Mouse (Mus musculus) heart, embryonic 12.5 days (tissue): ENCODE data around the gene Pdgfa. TPM values are rescaled to one million over a fixed set of nuclear protein-coding genes. Genes with fewer than 3 reads are reported as not detected.
A peak's percentile ranks its signal among the peaks of the same experiment; 100 is the strongest.

Experiments
- ATAC-seq: fragments of 200-750 bp; cut with Nextera tagmentation; 2 replicates; pipeline ENCODE4 v1.8.0; 2017; ENCODE audit warnings: moderate TSS enrichment, moderate library complexity; ENCODE audit not compliant: insufficient number of reproducible peaks, low FRiP score
- H3K27ac ChIP-seq: fragments of 300-500 bp; sonication (generic); 2 replicates; pipeline ENCODE4 v1.5.1; 2016; ENCODE audit warnings: mild to moderate bottlenecking, moderate library complexity; ENCODE audit not compliant: poor library complexity, severe bottlenecking
- H3K27me3 ChIP-seq: fragments of 300-500 bp; sonication (generic); replicated peaks from 2 replicates; pipeline ENCODE4 v1.6.1; 2016; ENCODE audit warnings: mild to moderate bottlenecking, moderate library complexity
- H3K36me3 ChIP-seq: fragments of 300-500 bp; sonication (generic); 2 replicates; pipeline ENCODE4 v1.6.1; 2016; ENCODE audit warnings: mild to moderate bottlenecking, moderate library complexity
- H3K4me1 ChIP-seq: fragments of 300-500 bp; sonication (generic); replicated peaks from 2 replicates; pipeline ENCODE4 v1.6.1; 2016; ENCODE audit warnings: mild to moderate bottlenecking
- H3K4me2 ChIP-seq: fragments of 300-500 bp; sonication (generic); 2 replicates; pipeline ENCODE4 v1.6.1; 2016; ENCODE audit warnings: mild to moderate bottlenecking, moderate library complexity
- H3K4me3 ChIP-seq: fragments of 300-500 bp; sonication (generic); 2 replicates; pipeline ENCODE4 v1.5.1; 2016; ENCODE audit warnings: mild to moderate bottlenecking
- H3K9ac ChIP-seq: fragments of 300-500 bp; sonication (generic); 2 replicates; pipeline ENCODE4 v1.6.1; 2016; ENCODE audit warnings: mild to moderate bottlenecking, moderate library complexity
- H3K9me3 ChIP-seq: fragments of 300-500 bp; sonication (generic); replicated peaks from 2 replicates; pipeline ENCODE4 v1.6.1; 2016; ENCODE audit warnings: mild to moderate bottlenecking, moderate library complexity
- WGBS: fragments of 180-500 bp; shearing (Covaris S2); methylation state at CpG from one replicate; pipeline ENCODE4 v1.1.7; 2016; 5-methylcytosine and 5-hydroxymethylcytosine counted together
- polyA plus RNA-seq: library from polyadenylated mRNA; unstranded; fragments of >200 nt; fragmentation: Nextera tagmentation; extraction: Ambion mirVana; gene quantifications from 2 replicates; pipeline ENCODE4 v1.2.1, GENCODE M21; 2016

Gene Pdgfa
- polyA plus RNA-seq: 34.4 and 37.4 TPM in 2 replicates

DNA sequence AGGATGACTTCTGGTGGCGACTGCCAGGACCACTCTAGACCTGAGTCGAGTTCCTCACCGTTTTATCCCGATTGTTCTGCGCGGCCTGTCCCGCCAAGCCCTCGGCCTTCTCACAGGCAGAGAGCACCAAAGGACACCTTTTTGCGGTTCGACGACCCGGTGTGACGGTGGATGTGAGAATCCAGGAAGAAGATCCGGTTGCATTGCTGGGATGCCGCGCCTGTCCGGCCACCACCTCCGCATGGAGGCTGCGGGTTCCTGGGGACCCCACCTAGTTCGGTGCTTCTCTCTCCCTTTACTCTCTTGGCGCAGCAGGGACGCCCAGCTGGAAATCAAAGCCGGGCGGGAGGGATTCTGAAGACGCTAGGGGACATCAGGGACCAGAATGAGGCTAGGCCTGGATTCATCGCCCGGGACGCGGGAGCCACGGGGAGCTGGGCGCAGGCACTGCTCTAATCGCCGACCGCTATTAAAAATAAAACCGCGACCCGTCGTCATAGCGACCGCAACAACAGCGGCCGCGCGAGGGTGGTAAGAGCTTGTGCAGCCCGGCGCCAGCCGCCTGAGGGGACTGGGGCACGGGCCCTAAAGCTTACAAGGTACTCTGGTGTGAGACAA, at the start of gene Pdgfa:
Gene Pdgfa (minus strand): TSS at position 200 of the 618 bp plus-strand sequence.
- peaks cover 52% of the 10 kb centered on the region for H3K4me1 ChIP-seq
- peak within 1 kb of the TSS; percentile 69 for H3K4me3 ChIP-seq
- H3K27ac ChIP-seq: peak within 1 kb of the TSS; percentile 96
- H3K9me3 ChIP-seq: peaks cover 12% of the 10 kb centered on the region
- peak; percentile 33; the same call in 1 of the 2 replicates for ATAC-seq
- H3K9ac ChIP-seq: peak within 1 kb of the TSS; percentile 94
- no peaks in the 10 kb centered on the region for H3K36me3 ChIP-seq
- peaks cover 37% of the 10 kb centered on the region for H3K27me3 ChIP-seq
- WGBS: 2% methylated on average over 48 of the region's 48 CpGs
- H3K4me2 ChIP-seq: peak within 1 kb of the TSS; percentile 84

DNA sequence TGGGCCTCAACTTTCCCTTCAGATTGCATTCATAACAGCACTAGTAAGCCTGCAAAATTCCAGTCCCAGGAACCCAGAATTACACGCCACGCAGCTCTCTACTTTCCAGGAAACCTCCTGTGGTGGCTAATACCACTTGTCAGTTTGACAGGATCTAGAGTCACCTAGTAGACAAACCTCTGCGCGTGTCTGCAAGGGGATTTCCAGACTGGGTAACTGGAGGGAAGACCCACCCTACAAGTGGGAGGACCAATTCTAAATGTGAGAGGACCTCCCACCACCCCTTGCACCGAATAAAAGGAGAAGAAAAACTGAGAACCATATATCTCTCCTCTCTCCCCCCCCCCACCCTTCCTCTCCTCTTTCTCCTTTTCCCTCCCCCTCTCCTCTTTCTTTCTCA, 49.5 kb upstream of the Pdgfa start:
- H3K9ac ChIP-seq: no peak overlapping the region
- H3K4me3 ChIP-seq: no peak overlapping the region
- no peaks in the 10 kb centered on the region for H3K36me3 ChIP-seq
- no peak overlapping the region for H3K27ac ChIP-seq
- WGBS: 69% methylated on average over 5 of the region's 5 CpGs
- no peaks in the 10 kb centered on the region for H3K9me3 ChIP-seq
- no peak overlapping the region for H3K4me2 ChIP-seq
- ATAC-seq: no peak
- no peaks in the 10 kb centered on the region for H3K27me3 ChIP-seq
- H3K4me1 ChIP-seq: peaks cover 22% of the 10 kb centered on the region

DNA sequence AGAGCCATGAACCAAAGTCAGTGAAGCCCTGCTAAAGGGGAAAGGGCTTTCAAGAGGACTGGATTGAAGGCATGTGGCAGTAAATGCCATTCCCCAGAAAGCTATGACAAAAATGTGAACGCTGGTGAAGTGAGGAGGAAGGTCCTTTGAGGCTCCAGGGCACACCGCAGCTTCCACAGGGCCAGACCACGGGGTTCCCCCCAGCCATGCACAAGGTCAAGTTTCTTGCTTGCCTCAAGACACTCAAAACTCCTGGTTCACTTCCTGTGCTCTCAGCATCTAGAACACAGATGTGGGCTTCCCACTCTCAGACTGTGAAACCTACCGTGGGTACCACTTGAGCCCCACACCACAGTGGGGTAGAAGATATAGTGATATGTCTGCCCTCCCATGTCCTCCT, 46.4 kb upstream of the Pdgfa start:
- H3K27ac ChIP-seq: no peak overlapping the region
- no peak for ATAC-seq
- WGBS: 40% methylated on average over 4 of the region's 4 CpGs

DNA sequence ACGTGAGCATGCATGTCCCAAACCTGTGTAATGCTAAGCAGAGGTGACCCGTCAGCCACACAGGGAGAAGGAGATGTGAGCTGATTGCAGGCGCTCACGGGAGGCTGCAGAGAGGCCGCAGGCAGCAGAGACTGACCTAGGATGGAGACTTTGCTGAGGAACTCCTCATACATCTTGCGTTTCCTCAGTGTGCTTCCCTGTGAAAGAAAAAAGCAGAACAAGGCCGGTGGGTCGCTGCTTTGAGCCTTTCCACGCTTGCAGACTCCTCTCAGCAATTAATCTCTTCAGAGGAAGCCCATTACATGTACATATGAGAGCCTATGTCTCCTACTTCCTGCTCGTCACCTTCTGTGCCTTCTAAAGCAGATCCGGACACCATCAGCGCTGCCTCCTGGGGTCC, 45.1 kb upstream of the Pdgfa start:
- ATAC-seq: no peak
- Histone ChIP-seq H3K4me3 (no peak overlapping the region), H3K4me2 (no peak overlapping the region), H3K27me3 (no peaks in the 10 kb centered on the region), H3K4me1 (peaks cover 19% of the 10 kb centered on the region), H3K9ac (no peak overlapping the region), H3K36me3 (no peaks in the 10 kb centered on the region), H3K27ac (no peak overlapping the region), H3K9me3 (no peaks in the 10 kb centered on the region)
- WGBS: 73% methylated on average over 12 of the region's 12 CpGs

More for the DNA sequence above, 46.4 kb upstream of the Pdgfa start:
- Histone ChIP-seq H3K27me3 (no peaks in the 10 kb centered on the region), H3K9ac (no peak overlapping the region), H3K4me2 (no peak overlapping the region), H3K9me3 (no peaks in the 10 kb centered on the region), H3K4me1 (peaks cover 19% of the 10 kb centered on the region), H3K4me3 (no peak overlapping the region), H3K36me3 (no peaks in the 10 kb centered on the region)

DNA sequence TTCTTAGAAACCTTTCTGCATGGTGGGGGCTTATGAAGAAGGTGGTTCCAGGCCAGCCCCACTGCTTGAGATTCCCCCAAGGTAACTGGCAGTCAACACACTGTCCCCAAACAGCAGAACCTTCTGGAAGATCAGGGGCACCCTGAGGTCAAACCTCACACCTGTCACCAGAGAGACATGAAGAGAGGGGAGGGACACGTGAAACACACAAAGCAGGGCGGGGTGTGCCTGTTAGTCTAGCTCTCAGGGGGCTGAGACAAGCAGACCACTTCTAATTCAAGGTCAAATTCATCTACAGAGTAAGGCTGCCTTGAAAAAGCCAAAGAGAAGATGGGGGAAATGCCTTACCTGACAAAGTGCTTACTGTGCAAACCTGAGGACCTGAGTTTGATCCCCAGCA, 38.0 kb upstream of the Pdgfa start:
- Histone ChIP-seq H3K9ac (no peak overlapping the region), H3K9me3 (no peaks in the 10 kb centered on the region), H3K4me3 (no peak overlapping the region), H3K36me3 (no peaks in the 10 kb centered on the region), H3K4me1 (peaks cover 27% of the 10 kb centered on the region), H3K27ac (no peak overlapping the region), H3K27me3 (no peaks in the 10 kb centered on the region), H3K4me2 (no peak overlapping the region)
- 55% methylated on average over 2 of the region's 2 CpGs for WGBS
- no peak for ATAC-seq

DNA sequence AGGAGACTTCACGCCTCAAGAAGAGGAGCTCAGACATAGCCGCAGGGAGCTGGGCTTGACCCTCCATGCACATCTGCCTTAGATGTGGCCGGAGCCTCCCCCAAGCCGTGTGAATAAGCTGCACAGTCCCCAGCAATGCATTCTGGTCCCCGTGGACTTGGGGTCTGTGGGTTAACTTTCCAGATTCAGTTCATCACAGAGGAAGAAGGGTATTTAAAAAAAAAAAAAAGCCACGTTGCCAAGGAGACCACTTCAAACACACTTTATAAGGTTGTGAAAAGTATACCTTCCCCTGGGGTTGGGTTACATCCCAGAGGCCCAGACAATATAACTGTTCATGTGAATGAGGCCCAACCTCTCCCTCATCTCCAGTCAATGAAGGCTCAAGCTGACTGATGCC, 37.6 kb upstream of the Pdgfa start:
- Histone ChIP-seq H3K9me3 (no peaks in the 10 kb centered on the region), H3K4me1 (peaks cover 27% of the 10 kb centered on the region), H3K36me3 (no peaks in the 10 kb centered on the region), H3K27me3 (no peaks in the 10 kb centered on the region), H3K9ac (no peak overlapping the region), H3K4me2 (no peak overlapping the region), H3K4me3 (no peak overlapping the region), H3K27ac (no peak overlapping the region)
- 70% methylated on average over 6 of the region's 6 CpGs for WGBS
- ATAC-seq: no peak

DNA sequence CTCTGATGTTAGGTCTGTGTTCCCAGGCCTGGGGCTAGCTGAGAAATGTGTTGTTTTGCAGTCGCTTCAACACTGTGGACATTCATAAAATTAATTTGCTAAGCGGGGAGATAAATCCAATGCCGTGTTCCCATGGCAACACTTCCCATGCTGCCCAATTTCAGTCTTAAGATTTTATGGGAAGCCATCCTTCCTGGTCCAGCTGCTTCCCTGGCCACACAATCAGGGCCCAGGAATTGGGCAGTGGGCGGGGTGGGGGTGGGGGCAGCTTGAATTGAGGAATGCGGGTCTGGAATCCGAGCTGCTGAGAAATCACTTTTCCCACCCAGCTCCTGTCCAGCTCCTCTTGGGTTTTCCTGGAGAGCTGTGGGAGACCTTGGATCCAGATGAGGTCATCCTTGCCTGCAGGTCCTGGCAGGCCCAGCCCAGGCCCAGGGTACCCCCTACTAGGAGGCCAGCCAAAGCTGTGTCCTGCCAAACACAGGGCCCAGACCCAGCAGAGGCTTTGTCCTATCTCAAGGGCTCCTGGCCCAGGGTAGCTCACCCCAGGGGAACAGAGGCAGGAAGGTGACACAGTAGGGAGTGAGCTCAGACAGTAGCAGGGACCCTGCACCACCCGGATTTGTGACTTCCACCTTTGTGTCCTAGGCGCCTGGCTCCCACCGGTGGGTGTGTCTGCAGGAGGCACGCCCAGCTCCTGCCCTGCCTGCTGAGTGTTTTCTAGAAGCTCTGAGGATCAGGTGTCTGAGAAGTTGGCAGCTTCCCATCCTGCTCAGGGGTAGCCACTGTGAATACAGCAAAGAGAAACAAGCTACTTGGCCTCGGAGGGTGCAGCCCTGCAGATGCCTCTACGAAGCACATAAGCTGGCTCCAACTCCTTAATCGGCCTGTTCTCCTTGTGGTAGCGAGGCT, 36.5 kb upstream of the Pdgfa start:
- Histone ChIP-seq H3K9ac (no peak overlapping the region), H3K4me1 (peaks cover 27% of the 10 kb centered on the region), H3K4me3 (no peak overlapping the region), H3K27me3 (no peaks in the 10 kb centered on the region), H3K9me3 (no peaks in the 10 kb centered on the region), H3K4me2 (no peak overlapping the region), H3K27ac (no peak overlapping the region), H3K36me3 (no peaks in the 10 kb centered on the region)
- WGBS: 53% methylated on average over 14 of the region's 14 CpGs
- 0 out of 2 replicates have a peak, but pooled peaks have one; percentile 31 for ATAC-seq

DNA sequence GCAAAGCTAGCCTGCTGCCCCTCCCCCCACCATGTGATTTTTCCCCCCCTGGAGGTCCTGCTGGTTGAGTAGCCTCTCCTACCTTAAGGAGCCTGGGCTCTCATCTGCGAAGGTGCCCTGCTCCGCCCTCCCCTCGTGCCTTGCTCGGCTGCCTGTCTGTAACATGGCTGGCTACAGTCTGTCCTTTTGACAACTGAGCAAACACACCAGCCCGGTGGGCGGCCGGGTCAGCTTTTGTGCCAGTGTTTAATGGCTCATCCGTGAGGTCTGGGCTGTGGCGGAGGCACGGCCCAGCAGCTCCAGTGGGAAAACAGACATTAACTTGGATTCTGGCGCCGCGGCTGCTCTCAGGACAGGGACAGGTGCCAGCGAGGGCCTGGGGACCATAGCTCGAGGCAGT, 30.4 kb upstream of the Pdgfa start:
- WGBS: 63% methylated on average over 15 of the region's 15 CpGs
- Histone ChIP-seq H3K9ac (no peak overlapping the region), H3K4me2 (no peak overlapping the region), H3K27me3 (no peaks in the 10 kb centered on the region), H3K4me3 (no peak overlapping the region), H3K36me3 (no peaks in the 10 kb centered on the region), H3K4me1 (peaks cover 19% of the 10 kb centered on the region), H3K27ac (no peak overlapping the region), H3K9me3 (no peaks in the 10 kb centered on the region)
- ATAC-seq: no peak

DNA sequence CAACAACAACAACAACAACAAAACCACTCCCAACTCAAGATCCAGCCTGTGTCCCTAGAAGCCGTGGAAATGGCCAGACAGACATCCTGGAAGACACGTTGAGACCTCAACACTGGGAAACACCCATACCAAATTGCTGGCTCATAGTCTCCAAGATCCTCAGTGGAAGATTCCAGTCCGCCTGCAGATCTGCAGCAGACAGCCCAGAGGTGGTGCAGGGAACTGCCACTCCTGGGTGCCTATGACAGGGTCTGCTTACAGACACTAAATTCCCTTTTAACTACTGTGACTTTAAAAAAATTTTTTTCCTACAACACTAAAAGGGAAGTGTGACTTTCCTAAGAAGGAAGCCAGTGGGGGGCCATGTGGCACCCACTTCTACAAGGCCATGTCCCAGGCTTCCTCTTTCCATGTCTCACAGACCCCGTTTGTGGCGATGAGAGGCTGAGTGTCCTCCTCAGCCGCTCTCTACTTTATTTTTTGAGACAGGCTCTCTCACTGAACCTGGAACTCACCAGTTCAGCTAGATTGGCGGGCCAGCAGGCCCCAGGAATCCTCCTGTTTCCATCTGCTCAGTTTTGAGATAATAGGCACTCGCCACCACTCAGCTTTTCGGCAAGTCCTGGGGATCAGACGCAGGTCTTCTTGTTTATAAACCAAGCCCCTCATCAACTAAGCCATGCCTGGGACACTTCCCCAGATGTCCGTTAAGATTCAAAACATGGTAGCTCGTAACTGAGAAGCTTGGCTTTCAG, 27.4 kb upstream of the Pdgfa start:
- H3K27me3 ChIP-seq: no peaks in the 10 kb centered on the region
- H3K9me3 ChIP-seq: no peaks in the 10 kb centered on the region
- peaks cover 13% of the 10 kb centered on the region for H3K4me1 ChIP-seq
- no peak overlapping the region for H3K9ac ChIP-seq
- 35% methylated on average over 12 of the region's 12 CpGs for WGBS
- no peaks in the 10 kb centered on the region for H3K36me3 ChIP-seq
- 0 out of 2 replicates have a peak overlapping the region, but pooled peaks have one; percentile 14 for H3K27ac ChIP-seq
- H3K4me3 ChIP-seq: no peak overlapping the region
- ATAC-seq: no peak
- no peak overlapping the region for H3K4me2 ChIP-seq

DNA sequence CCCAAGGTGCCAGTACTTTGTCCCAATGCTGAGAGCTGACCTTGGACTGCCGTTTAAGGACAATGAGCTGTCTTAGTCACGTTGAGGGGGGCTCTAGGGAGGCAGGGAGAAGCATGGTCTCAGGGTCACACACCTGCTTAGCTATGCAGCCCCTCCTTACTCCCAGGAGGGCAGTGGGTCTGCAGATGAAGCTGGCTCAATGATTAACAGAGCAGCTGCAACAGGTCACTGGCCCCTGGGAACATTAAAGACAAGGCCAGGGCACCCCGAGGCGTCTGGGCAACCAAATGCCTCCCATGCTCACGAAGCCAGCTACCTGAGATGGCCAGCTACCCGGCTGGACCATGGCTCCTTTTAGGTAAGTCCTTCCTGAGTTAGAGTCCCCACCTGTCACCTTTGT, 23.4 kb upstream of the Pdgfa start:
- H3K9ac ChIP-seq: no peak overlapping the region

More for the DNA sequence above, 23.4 kb upstream of the Pdgfa start:
- H3K27me3 ChIP-seq: no peaks in the 10 kb centered on the region
- H3K9me3 ChIP-seq: no peaks in the 10 kb centered on the region
- no peaks in the 10 kb centered on the region for H3K36me3 ChIP-seq
- WGBS: 80% methylated on average over 6 of the region's 6 CpGs
- no peak overlapping the region for H3K4me3 ChIP-seq
- no peak for ATAC-seq
- H3K27ac ChIP-seq: no peak overlapping the region
- H3K4me1 ChIP-seq: peaks cover 27% of the 10 kb centered on the region
- no peak overlapping the region for H3K4me2 ChIP-seq
